Mouse (Mus musculus) spleen, postnatal 14 days (tissue): ENCODE results near the gene Mcmbp.
"Not testable (repeated sequence)": the region's sequence is repeated elsewhere in the genome, so short reads cannot be mapped to it uniquely, and the experiment has no call there.

Source experiments
- DNase-seq, 2 experiments: peaks; one replicate each; pipeline ENCODE4 v3.0.0; 2021 to 2022; ENCODE audit warnings: low spot score in 2 of 2

Mcmbp gene

DNA sequence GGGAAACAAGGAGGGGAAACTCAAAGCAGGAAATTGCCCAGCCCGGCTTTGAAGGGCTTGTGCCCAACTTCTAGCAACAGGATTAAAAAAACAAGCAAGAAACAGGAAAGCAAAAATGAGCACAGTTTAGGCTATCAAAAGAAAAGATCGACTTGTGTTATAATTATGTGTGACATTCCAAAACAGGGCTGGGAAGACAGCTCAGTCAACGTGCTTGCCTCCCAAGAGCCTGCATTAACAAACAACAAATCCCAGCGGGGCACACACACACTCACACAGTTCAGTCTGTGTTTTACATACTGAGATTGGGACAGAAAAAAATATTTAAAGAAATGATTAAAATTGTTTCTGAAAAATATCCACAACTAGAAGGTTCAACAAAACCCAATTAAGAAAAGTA is 22.3 kb downstream of the Mcmbp start:
- no peak for DNase-seq

GRCm38 (mm10) chr7:128705735-128706134 is 34.6 kb downstream of the Mcmbp start:
- DNase-seq: peak in 1 of 2 experiments; percentile 53

- DNase-seq: not testable (repeated sequence)
Observed at GRCm38 (mm10) chr7:128699959-128700358, 40.3 kb downstream of the Mcmbp start.

- DNase-seq: no peak
Observed at GRCm38 (mm10) chr7:128694848-128695247, 45.4 kb downstream of the Mcmbp start.

DNA sequence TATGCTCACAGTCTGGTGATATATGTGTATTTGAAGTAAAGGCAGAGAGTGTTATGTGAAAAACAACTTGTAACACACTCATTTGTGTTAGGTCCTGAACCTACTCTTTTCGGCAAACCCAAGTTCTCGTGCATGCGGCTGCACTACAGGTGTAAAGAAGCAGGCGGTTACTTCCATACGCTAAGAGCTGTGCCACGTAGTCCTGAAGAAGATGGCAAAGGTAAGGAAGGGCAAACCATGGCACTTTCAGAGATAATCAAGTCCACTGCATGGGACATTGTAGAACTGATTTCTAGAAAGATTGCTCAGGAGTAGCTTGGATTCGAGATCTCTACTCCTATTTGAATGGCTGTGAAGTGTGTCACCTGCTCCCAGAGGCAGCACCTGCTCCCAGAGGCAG is 48.1 kb downstream of the Mcmbp start:
- no peak for DNase-seq

DNA sequence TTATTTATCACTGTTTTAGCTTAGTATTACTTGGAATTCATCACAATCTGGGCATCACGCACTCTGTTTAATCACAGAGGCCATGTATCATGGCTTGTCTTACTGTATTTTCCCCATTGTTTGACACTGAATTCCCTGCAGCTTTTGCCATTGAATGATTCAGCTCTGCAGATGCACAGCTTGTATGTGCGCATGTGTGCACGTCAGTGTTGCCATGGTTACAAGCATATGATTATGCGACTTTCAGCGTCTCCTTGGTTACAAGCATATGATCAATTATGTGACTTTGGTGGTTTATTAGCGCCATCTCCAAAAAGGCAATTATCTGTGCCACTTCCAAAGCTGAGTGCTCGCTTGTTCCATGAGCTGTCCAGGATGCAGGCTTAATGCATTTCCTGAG is 49.5 kb downstream of the Mcmbp start:
- no peak for DNase-seq

DNA sequence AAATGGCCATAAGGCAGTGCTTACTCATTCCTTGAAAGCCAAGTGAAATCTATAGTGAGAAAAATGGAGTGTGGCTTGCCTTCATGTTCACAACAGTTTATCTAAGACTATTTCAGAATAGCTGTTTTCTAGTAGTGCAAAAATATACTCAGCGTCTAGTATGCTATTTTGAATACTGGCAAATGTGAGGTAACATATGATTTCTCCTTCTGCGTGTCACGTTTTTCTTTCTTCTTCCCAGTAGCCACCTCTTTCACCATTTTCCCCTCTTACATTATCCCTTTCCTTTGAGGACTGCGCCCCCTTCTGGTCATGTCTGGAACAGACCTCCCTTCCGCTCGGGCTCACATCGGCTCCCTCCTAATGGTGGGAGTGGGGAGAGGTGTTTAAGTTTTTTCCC is 50.2 kb downstream of the Mcmbp start:
- peak; percentile 73 to 87 for DNase-seq

- no peak for DNase-seq
Observed at GRCm38 (mm10) chr7:128689347-128689746, 50.9 kb downstream of the Mcmbp start.

DNA sequence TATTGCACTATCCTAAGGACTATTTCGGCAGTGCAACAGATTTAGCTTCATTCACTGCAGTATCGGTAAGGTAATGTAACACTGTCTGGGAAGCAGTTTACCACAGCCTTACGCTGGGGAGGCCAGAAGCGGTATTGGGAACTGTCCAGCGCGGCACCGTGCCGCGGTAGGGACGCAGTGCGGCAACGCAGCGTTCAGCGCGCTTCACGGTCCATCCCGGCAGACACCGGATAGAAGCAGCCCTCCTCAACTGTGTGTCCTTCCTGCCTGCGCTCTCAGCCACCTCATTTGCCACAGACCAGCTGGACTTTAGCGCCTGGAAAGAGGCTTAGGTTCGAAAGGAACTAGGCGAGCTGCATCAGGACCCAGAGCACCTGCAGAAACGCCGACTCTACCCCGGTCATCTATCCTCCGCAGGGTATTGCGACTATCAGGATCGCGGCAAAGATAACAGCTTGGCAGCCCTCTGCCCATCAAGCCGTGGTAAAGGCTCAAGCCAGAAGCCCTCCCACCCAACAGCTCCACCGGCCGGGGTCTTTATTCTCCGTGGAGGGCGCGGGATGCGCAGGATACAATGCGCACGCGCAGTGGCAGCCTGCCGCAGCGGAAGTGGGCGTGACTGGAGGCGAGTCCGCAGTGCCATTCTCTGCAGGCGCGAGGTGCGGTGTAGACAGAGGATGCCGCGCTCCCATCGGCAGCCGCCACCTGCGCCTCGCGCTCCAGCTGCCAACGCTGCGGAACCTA is 52.3 kb downstream of the Mcmbp start:
- peak; percentile 46 to 63 for DNase-seq

GRCm38 (mm10) chr7:128678546-128678945 is 61.7 kb downstream of the Mcmbp start:
- no peak for DNase-seq

- no peak for DNase-seq
Observed at GRCm38 (mm10) chr7:128672408-128673010, 67.8 kb downstream of the Mcmbp start.

DNA sequence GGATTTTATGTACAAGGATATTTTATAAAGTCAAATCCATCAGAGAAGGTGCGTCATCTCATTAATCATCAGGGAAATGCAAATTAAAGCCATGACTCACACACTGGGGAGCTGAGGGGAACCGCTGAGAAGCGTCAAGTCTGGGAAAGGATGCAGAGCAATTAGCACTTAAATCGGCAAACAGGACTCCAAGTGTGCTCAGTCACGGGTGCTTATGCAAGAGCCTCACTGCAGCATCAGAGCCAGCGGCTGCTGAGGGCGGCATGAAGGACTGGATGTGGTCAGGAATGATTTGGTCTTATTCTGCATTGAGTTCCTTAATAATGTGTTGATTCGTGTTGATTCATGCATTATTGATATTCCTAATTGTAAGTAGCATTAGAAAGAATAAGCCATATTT is 68.3 kb downstream of the Mcmbp start:
- DNase-seq: no peak

GRCm38 (mm10) chr7:128668831-128669230 is 71.5 kb downstream of the Mcmbp start:
- no peak for DNase-seq

DNA sequence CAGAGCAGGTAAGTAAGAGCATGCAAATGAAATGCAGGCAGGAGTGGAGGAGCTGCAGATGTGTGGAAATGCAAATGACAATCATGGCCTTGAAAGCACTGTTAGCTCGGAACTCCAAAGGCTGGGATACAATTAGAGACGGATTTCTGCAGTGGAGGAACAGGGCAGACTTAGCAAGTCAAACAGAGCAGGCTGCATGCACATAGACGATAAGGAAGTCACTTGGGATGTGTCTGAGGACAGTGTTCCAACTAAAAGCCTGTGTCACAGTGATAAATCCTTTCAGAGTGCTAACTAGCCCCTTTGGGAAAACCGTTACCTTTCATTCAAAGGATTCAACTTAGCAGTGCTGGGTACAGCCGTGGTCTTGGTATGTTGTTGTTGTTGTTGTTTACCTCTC is 72.5 kb downstream of the Mcmbp start:
- DNase-seq: no peak

- no peak for DNase-seq
Observed at GRCm38 (mm10) chr7:128664861-128665377, 75.4 kb downstream of the Mcmbp start.

GRCm38 (mm10) chr7:128663906-128664305 is 76.4 kb downstream of the Mcmbp start:
- DNase-seq: no peak

DNA sequence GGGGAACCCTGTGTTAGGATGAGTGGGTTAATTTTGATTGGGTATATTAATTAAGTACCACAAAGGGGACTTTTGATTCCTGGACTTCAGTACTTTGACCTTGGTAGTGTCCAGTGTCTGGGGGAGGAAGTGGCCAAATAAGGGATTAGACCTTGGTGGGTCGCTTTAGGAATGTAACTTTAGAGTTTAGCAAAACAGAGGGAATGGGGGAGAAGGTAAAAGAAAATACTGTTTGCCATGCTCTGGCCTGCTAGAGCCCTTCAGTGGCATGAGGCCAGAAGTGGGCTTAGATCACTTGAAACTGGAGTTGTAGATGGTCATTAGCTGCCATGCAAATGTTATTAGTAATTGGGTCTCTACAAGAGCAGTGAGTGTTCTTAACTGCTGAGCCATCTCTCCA is 83.3 kb downstream of the Mcmbp start:
- no peak for DNase-seq
